Mouse (Mus musculus): ENCODE measurements at regions not wholly inside any gene's neighbourhood (a gene's known extent, or its start where the extent isn't known, plus 50 kb on each side); places are given as distances from the start of the nearest gene placed in this dataset.

- Histone ChIP-seq H3K9me3 (no peaks in the 10 kb centered on the region), H3K36me3 (replicated peaks) (no peaks in the 10 kb centered on the region), H3K4me3 (no peak overlapping the region), H3K27me3 (replicated peaks; ENCODE audit: low read depth, poor library complexity, severe bottlenecking) (no peaks in the 10 kb centered on the region), H3K27ac (replicated peaks) (no peak overlapping the region), H3K4me1 (0 out of 2 replicates have a peak, but pooled peaks cover 4% of the 10 kb centered on the region)
- no peak for DNase-seq (ENCODE audit: low spot score)
- 61% methylated on average over 5 of the region's 5 CpGs for WGBS
Measured at GRCm38 (mm10) chr14:98829958-98830633, 164.0 kb downstream of the Rpl36a-ps1 start.

- Histone ChIP-seq H3K4me1 (0 out of 2 replicates have a peak, but pooled peaks cover 4% of the 10 kb centered on the region), H3K27ac (replicated peaks) (no peak overlapping the region), H3K4me3 (no peak overlapping the region), H3K27me3 (replicated peaks; ENCODE audit: low read depth, poor library complexity, severe bottlenecking) (no peaks in the 10 kb centered on the region), H3K36me3 (replicated peaks) (no peaks in the 10 kb centered on the region), H3K9me3 (no peaks in the 10 kb centered on the region)
- DNase-seq (ENCODE audit: low spot score), result no peak
- WGBS, result 91% methylated on average over 2 of the region's 2 CpGs
Measured at GRCm38 (mm10) chr14:98827490-98827889, 166.6 kb downstream of the Rpl36a-ps1 start.

GRCm38 (mm10) chr14:98813657-98814056, 180.5 kb downstream of the Rpl36a-ps1 start:
- no peaks in the 10 kb centered on the region for H3K4me1 ChIP-seq
- no peaks in the 10 kb centered on the region for H3K9me3 ChIP-seq
- no peak for DNase-seq (ENCODE audit: low spot score)
- WGBS, result 87% methylated on average over 5 of the region's 5 CpGs
- H3K4me3 ChIP-seq, result no peak overlapping the region
- no peaks in the 10 kb centered on the region for H3K36me3 ChIP-seq (replicated peaks)
- H3K27me3 ChIP-seq (replicated peaks; ENCODE audit: low read depth, poor library complexity, severe bottlenecking), result no peaks in the 10 kb centered on the region
- no peak overlapping the region for H3K27ac ChIP-seq (replicated peaks)

- Histone ChIP-seq H3K4me3 (no peak overlapping the region), H3K9me3 (no peaks in the 10 kb centered on the region), H3K4me1 (no peaks in the 10 kb centered on the region), H3K36me3 (replicated peaks) (no peaks in the 10 kb centered on the region), H3K27ac (replicated peaks) (no peak overlapping the region), H3K27me3 (replicated peaks; ENCODE audit: low read depth, poor library complexity, severe bottlenecking) (no peaks in the 10 kb centered on the region)
- 84% methylated on average over 3 of the region's 3 CpGs for WGBS
- DNase-seq (ENCODE audit: low spot score), result no peak
Measured at GRCm38 (mm10) chr14:98810259-98811042, 183.7 kb downstream of the Rpl36a-ps1 start.

GRCm38 (mm10) chr14:98808117-98808516, 186.0 kb downstream of the Rpl36a-ps1 start:
- Histone ChIP-seq H3K4me3 (no peak overlapping the region), H3K9me3 (no peaks in the 10 kb centered on the region), H3K27ac (replicated peaks) (no peak overlapping the region), H3K27me3 (replicated peaks; ENCODE audit: low read depth, poor library complexity, severe bottlenecking) (no peaks in the 10 kb centered on the region), H3K4me1 (no peaks in the 10 kb centered on the region), H3K36me3 (replicated peaks) (no peaks in the 10 kb centered on the region)
- DNase-seq (ENCODE audit: low spot score), result no peak
- WGBS, result 73% methylated on average over 1 of the region's 1 CpGs

- no peaks in the 10 kb centered on the region for H3K4me1 ChIP-seq
- no peak overlapping the region for H3K27ac ChIP-seq (replicated peaks)
- no peak for DNase-seq (ENCODE audit: low spot score)
- H3K27me3 ChIP-seq (replicated peaks; ENCODE audit: low read depth, poor library complexity, severe bottlenecking), result no peaks in the 10 kb centered on the region
- no peaks in the 10 kb centered on the region for H3K36me3 ChIP-seq (replicated peaks)
- no peaks in the 10 kb centered on the region for H3K9me3 ChIP-seq
- no peak overlapping the region for H3K4me3 ChIP-seq
- WGBS, result 83% methylated on average over 6 of the region's 6 CpGs
Measured at GRCm38 (mm10) chr14:98805066-98805465, 189.1 kb downstream of the Rpl36a-ps1 start.

- DNase-seq (ENCODE audit: low spot score), result no peak
- Histone ChIP-seq H3K27me3 (replicated peaks; ENCODE audit: low read depth, poor library complexity, severe bottlenecking) (no peaks in the 10 kb centered on the region), H3K27ac (replicated peaks) (no peak overlapping the region), H3K9me3 (no peaks in the 10 kb centered on the region), H3K4me1 (no peaks in the 10 kb centered on the region), H3K36me3 (replicated peaks) (no peaks in the 10 kb centered on the region), H3K4me3 (no peak overlapping the region)
- WGBS, result 89% methylated on average over 2 of the region's 2 CpGs
Measured at GRCm38 (mm10) chr14:98801293-98801692, 192.8 kb downstream of the Rpl36a-ps1 start.

GRCm38 (mm10) chr14:98791970-98792369, 202.1 kb downstream of the Rpl36a-ps1 start:
- Histone ChIP-seq H3K27ac (replicated peaks) (no peak overlapping the region), H3K4me3 (no peak overlapping the region), H3K27me3 (replicated peaks; ENCODE audit: low read depth, poor library complexity, severe bottlenecking) (no peaks in the 10 kb centered on the region), H3K9me3 (no peaks in the 10 kb centered on the region), H3K4me1 (no peaks in the 10 kb centered on the region), H3K36me3 (replicated peaks) (no peaks in the 10 kb centered on the region)
- 72% methylated on average over 4 of the region's 4 CpGs for WGBS
- DNase-seq (ENCODE audit: low spot score), result no peak

- no peaks in the 10 kb centered on the region for H3K36me3 ChIP-seq (replicated peaks)
- DNase-seq (ENCODE audit: low spot score), result no peak
- no peaks in the 10 kb centered on the region for H3K4me1 ChIP-seq
- no peak overlapping the region for H3K27ac ChIP-seq (replicated peaks)
- H3K27me3 ChIP-seq (replicated peaks; ENCODE audit: low read depth, poor library complexity, severe bottlenecking), result no peaks in the 10 kb centered on the region
- no peak overlapping the region for H3K4me3 ChIP-seq
- WGBS, result 89% methylated on average over 6 of the region's 6 CpGs
- no peaks in the 10 kb centered on the region for H3K9me3 ChIP-seq
Measured at GRCm38 (mm10) chr14:98791232-98791906, 202.7 kb downstream of the Rpl36a-ps1 start.

- Histone ChIP-seq H3K4me3 (no peak overlapping the region), H3K9me3 (no peaks in the 10 kb centered on the region), H3K36me3 (replicated peaks) (no peaks in the 10 kb centered on the region), H3K4me1 (no peaks in the 10 kb centered on the region), H3K27ac (replicated peaks) (no peak overlapping the region), H3K27me3 (replicated peaks; ENCODE audit: low read depth, poor library complexity, severe bottlenecking) (no peaks in the 10 kb centered on the region)
- WGBS, result 91% methylated on average over 6 of the region's 6 CpGs
- no peak for DNase-seq (ENCODE audit: low spot score)
Measured at GRCm38 (mm10) chr14:98789794-98790193, 204.3 kb downstream of the Rpl36a-ps1 start.

GRCm38 (mm10) chr14:98781711-98782110, 212.4 kb downstream of the Rpl36a-ps1 start:
- Histone ChIP-seq H3K27ac (replicated peaks) (no peak overlapping the region), H3K4me3 (no peak overlapping the region), H3K4me1 (no peaks in the 10 kb centered on the region), H3K36me3 (replicated peaks) (no peaks in the 10 kb centered on the region), H3K9me3 (no peaks in the 10 kb centered on the region), H3K27me3 (replicated peaks; ENCODE audit: low read depth, poor library complexity, severe bottlenecking) (no peaks in the 10 kb centered on the region)
- no peak for DNase-seq (ENCODE audit: low spot score)
- WGBS, result 92% methylated on average over 12 of the region's 12 CpGs

GRCm38 (mm10) chr14:98772080-98772479, 222.0 kb downstream of the Rpl36a-ps1 start:
- 85% methylated on average over 4 of the region's 4 CpGs for WGBS
- no peaks in the 10 kb centered on the region for H3K9me3 ChIP-seq

More at GRCm38 (mm10) chr14:98772080-98772479, 222.0 kb downstream of the Rpl36a-ps1 start:
- Histone ChIP-seq H3K27me3 (replicated peaks; ENCODE audit: low read depth, poor library complexity, severe bottlenecking) (no peaks in the 10 kb centered on the region), H3K4me3 (no peak overlapping the region), H3K4me1 (no peaks in the 10 kb centered on the region), H3K36me3 (replicated peaks) (no peaks in the 10 kb centered on the region), H3K27ac (replicated peaks) (no peak overlapping the region)
- DNase-seq (ENCODE audit: low spot score), result no peak
